Mouse (Mus musculus) Patski (cell line): ENCODE measurements around the gene Krtap1-5. TPM values are rescaled to one million over a fixed set of nuclear protein-coding genes. Genes with fewer than 3 reads are reported as not detected.

Experiments
- ATAC-seq: fragments of 100-300 bp; one replicate; pipeline ENCODE4 v1.8.0; 2021
- CTCF ChIA-PET: fragments of 350-600 bp; sonication (Branson Sonifier 250); formaldehyde crosslinking; loops from one replicate; lab custom pipeline; 2022; ENCODE audit warnings: inconsistent platforms; lab: Charles Lee
- POLR2A ChIA-PET: fragments of 350-600 bp; sonication (Branson Sonifier 250); formaldehyde crosslinking; loops from one replicate; lab custom pipeline; 2022; ENCODE audit warnings: antibody characterized with exemption, inconsistent platforms; lab: Charles Lee
- DNase-seq: peaks from one replicate; pipeline ENCODE4 v3.0.0-alpha.2; 2011; ENCODE audit warnings: low read depth, low spot score
- H3K27me3 ChIP-seq: fragments of 371-371 bp; one replicate; pipeline ENCODE4 v1.5.1; 2021
- CTCF ChIP-seq: fragments of 100-300 bp; IDR thresholded peaks from one replicate; pipeline ENCODE4 v1.5.1; 2021
- in situ Hi-C: fragments of 300-500 bp; cut with MboI; formaldehyde crosslinking; loops from 3 replicates; pipeline ENCODE4 v1.11.1; 2018; ENCODE audit warnings: low pct_unique_long_range_greater_than_20kb, mixed read lengths
- polyA plus RNA-seq: library from polyadenylated mRNA; unstranded; gene quantifications from one replicate; pipeline ENCODE4 v1.2.3, GENCODE M21; 2021

The Krtap1-5 gene
- polyA plus RNA-seq, 1 experiment from 2014 or later: not detected

GRCm38 (mm10) chr11:99581564-99581963 is 748 bp upstream of the Krtap1-5 start:
- no peaks in the 10 kb centered on the region for H3K27me3 ChIP-seq
- POLR2A ChIA-PET: no interaction called here
- no peak for TF ChIP-seq CTCF
- peak; percentile 74 for ATAC-seq
- no peak for DNase-seq
- in situ Hi-C loops: loop anchor here (10.0 kb wide), 1 partner anchor 183 kb away; no protein-coding TSS in a partner anchor
- CTCF ChIA-PET: interaction anchor here (1.1 to 2.3 kb wide), 2 partner anchors 8 to 32 kb away, joined by 3 to 6 read pairs; no protein-coding TSS in a partner anchor

GRCm38 (mm10) chr11:99581051-99581450 is 235 bp upstream of the Krtap1-5 start:
- DNase-seq (no peak), ATAC-seq (no peak)
- H3K27me3 ChIP-seq: no peaks in the 10 kb centered on the region
- in situ Hi-C loops: loop anchor here (10.0 kb wide), 1 partner anchor 184 kb away; no protein-coding TSS in a partner anchor
- ChIA-PET CTCF (interaction anchor here (2.3 kb wide), 1 partner anchor 7 kb away, joined by 6 read pairs; no protein-coding TSS in a partner anchor), POLR2A (no interaction called here)
- TF ChIP-seq CTCF: no peak

GRCm38 (mm10) chr11:99574106-99574505 is 6.7 kb downstream of the Krtap1-5 start:
- no peaks in the 10 kb centered on the region for H3K27me3 ChIP-seq
- ATAC-seq (peak; percentile 91), DNase-seq (no peak)
- in situ Hi-C loops: loop anchor here (5.0 to 10.0 kb wide), 4 partner anchors 107 to 591 kb away; partner anchors contain the start of gene Krt10
- TF ChIP-seq CTCF: peak; percentile 95
- CTCF ChIA-PET: interaction anchor here (0.7 to 2.1 kb wide), 11 partner anchors 8 to 724 kb away, joined by 3 to 6 read pairs (median 3); no protein-coding TSS in a partner anchor
- POLR2A ChIA-PET: interaction anchor here (0.6 kb wide), 1 partner anchor 106 kb away, joined by 3 read pairs; no protein-coding TSS in a partner anchor

GRCm38 (mm10) chr11:99573164-99573563 is 7.7 kb downstream of the Krtap1-5 start:
- CTCF ChIA-PET: interaction anchor here (1.2 to 2.1 kb wide), 5 partner anchors 9 to 109 kb away, joined by 3 to 6 read pairs (median 6); no protein-coding TSS in a partner anchor
- ATAC-seq (peak; percentile 38), DNase-seq (peak; percentile 66)
- TF ChIP-seq CTCF: no peak
- in situ Hi-C loops: loop anchor here (5.0 to 10.0 kb wide), 4 partner anchors 106 to 592 kb away; partner anchors contain the start of gene Krt10
- no peaks in the 10 kb centered on the region for H3K27me3 ChIP-seq
- POLR2A ChIA-PET: no interaction called here

GRCm38 (mm10) chr11:99566530-99566929 is 14.3 kb downstream of the Krtap1-5 start, which contains the start of gene Krtap3-1:
TSS of gene Krtap3-1 (minus strand) at chr11:99566630.
- DNase-seq (no peak), ATAC-seq (no peak)
- no peak for TF ChIP-seq CTCF
- no peaks in the 10 kb centered on the region for H3K27me3 ChIP-seq
- ChIA-PET POLR2A (interaction anchor here (0.6 kb wide), 1 partner anchor 591 kb away, joined by 3 read pairs; no protein-coding TSS in a partner anchor), CTCF (interaction anchor here (1.0 kb wide), 1 partner anchor 8 kb away, joined by 3 read pairs; no protein-coding TSS in a partner anchor)
- in situ Hi-C loops: no loop called here

- ChIA-PET POLR2A (interaction anchor here (1.4 kb wide), 1 partner anchor 10 kb away, joined by 3 read pairs; no protein-coding TSS in a partner anchor), CTCF (interaction anchor here (0.8 to 1.5 kb wide), 3 partner anchors 9 to 46 kb away, joined by 3 read pairs; no protein-coding TSS in a partner anchor)
- in situ Hi-C loops: no loop called here
- no peak for DNase-seq
- ATAC-seq: no peak
- TF ChIP-seq CTCF: no peak
- no peaks in the 10 kb centered on the region for H3K27me3 ChIP-seq
Observed at GRCm38 (mm10) chr11:99562580-99562979, 18.2 kb downstream of the Krtap1-5 start.

GRCm38 (mm10) chr11:99559366-99559765 is 21.4 kb downstream of the Krtap1-5 start, which contains the start of gene Gm11939:
TSS of gene Gm11939 (minus strand) at chr11:99559466.
- DNase-seq: no peak
- no peaks in the 10 kb centered on the region for H3K27me3 ChIP-seq
- ChIA-PET POLR2A (no interaction called here), CTCF (interaction anchor here (1.8 kb wide), 1 partner anchor 14 kb away, joined by 4 read pairs; no protein-coding TSS in a partner anchor)
- TF ChIP-seq CTCF: no peak
- in situ Hi-C loops: no loop called here
- ATAC-seq: no peak

GRCm38 (mm10) chr11:99557976-99558745 is 22.7 kb downstream of the Krtap1-5 start:
- POLR2A ChIA-PET: no interaction called here
- DNase-seq (no peak), ATAC-seq (peak; percentile 74)
- CTCF ChIA-PET: interaction anchor here (0.9 kb wide), 1 partner anchor 9 kb away, joined by 3 read pairs; the partner anchor contains the start of gene Krtap3-1
- in situ Hi-C loops: no loop called here
- no peaks in the 10 kb centered on the region for H3K27me3 ChIP-seq
- TF ChIP-seq CTCF: no peak

GRCm38 (mm10) chr11:99556753-99557152 is 24.1 kb downstream of the Krtap1-5 start, which contains the start of gene Krtap3-2:
TSS of gene Krtap3-2 (minus strand) at chr11:99556853.
- no peak for TF ChIP-seq CTCF
- POLR2A ChIA-PET: no interaction called here
- H3K27me3 ChIP-seq: no peaks in the 10 kb centered on the region
- ATAC-seq: no peak
- CTCF ChIA-PET: no interaction called here
- in situ Hi-C loops: no loop called here
- DNase-seq: no peak

- no peak for ATAC-seq
- in situ Hi-C loops: no loop called here
- no peaks in the 10 kb centered on the region for H3K27me3 ChIP-seq
- ChIA-PET CTCF (no interaction called here), POLR2A (no interaction called here)
- no peak for TF ChIP-seq CTCF
- DNase-seq: no peak
Observed at GRCm38 (mm10) chr11:99556195-99556594, 24.6 kb downstream of the Krtap1-5 start.
